Mouse (Mus musculus): ENCODE measurements at regions not wholly inside any gene's neighbourhood (a gene's known extent, or its start where the extent isn't known, plus 50 kb on each side); places are given as distances from the start of the nearest gene placed in this dataset.

- TF ChIP-seq EP300 (optimal IDR thresholded peaks at IDR 0.05) (no peak), CTCF (IDR thresholded peaks at IDR 0.05; ENCODE audit: low read depth) (no peak)
These were observed 77.6 kb downstream of the Cd200 start for GRCm38 (mm10) chr16:45331236-45331635.

All from stomach, postnatal 0 days (tissue).